Mouse (Mus musculus) CD4-positive helper T cell, adult 2 months (primary cell): ENCODE results near the gene Stx1a.

Source experiments
- DNase-seq: peaks from one replicate; pipeline ENCODE4 v3.0.0-alpha.2; 2012; ENCODE audit warnings: low read depth, missing footprints, low spot score

Stx1a gene

GRCm38 (mm10) chr5:135086871-135087270 lies 63.6 kb downstream of the Stx1a start:
- no peak for DNase-seq

- DNase-seq = no peak
Measured at GRCm38 (mm10) chr5:135089653-135090052, 66.4 kb downstream of the Stx1a start, which contains the start of gene Mlxipl. TSS of gene Mlxipl (plus strand) at chr5:135089890.
